Mouse (Mus musculus): ENCODE measurements around the gene Shc1.

- no peak for TF ChIP-seq POLR2A (IDR thresholded peaks at IDR 0.05; ENCODE audit: insufficient read depth, low read length)
- TF ChIP-seq CTCF (IDR thresholded peaks at IDR 0.05; ENCODE audit: low read depth, low read length), result no peak
- no peak for TF ChIP-seq EP300 (IDR thresholded peaks at IDR 0.05; ENCODE audit: insufficient read depth, low read depth, low read length)
These were observed 1.7 kb downstream of the Shc1 start for GRCm38 (mm10) chr3:89419981-89420380.

All from ES-Bruce4 (cell line).